Mouse (Mus musculus): ENCODE results near the gene Btg2. TPM values are rescaled to one million over a fixed set of nuclear protein-coding genes. Genes with fewer than 3 reads are reported as not detected.

Gene Btg2
- polyA plus RNA-seq (2012; rRNA removed): 11.9 and 15.3 TPM in 2 replicates

DNA sequence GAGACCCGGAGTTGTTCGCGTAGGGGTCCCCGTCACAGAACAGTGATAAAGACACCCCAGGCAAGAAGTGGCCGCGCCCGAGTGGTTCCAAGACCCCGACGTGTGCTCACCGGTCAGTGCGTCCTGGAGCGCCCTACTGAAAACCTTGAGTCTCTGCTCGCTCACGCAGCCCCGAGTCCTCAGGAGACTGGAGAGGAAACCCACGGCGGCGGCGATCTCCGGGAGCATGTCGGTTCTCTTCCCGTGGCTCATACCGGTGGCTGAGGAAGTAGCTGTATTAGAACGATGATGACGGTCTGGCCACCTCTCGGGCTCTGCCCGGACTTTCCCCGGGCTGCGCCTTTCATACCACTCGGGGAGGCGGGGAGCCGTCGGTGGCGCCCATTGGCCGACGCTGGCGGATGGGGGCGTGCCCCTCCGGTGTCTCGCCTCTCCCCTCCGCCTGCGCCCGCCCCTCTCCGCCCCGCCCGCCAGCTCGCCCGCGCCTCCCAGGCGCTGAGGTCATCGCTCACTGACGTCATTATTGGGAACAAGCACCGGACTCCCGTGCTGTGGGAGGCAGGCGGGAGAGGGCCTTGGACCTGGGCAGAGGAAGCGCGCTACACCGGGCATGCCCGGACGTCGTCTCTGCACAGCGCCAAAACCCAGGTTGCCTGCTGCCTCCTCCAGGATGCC is at the start of gene Btg2:
TSS of gene Btg2 (minus strand) at position 319 of the 675 bp plus-strand sequence.
- TF ChIP-seq CTCF (IDR thresholded peaks at IDR 0.05; ENCODE audit: borderline replicate concordance, insufficient read depth, low read depth, low read length): no peak
- TF ChIP-seq POLR2A (IDR thresholded peaks at IDR 0.05; ENCODE audit: borderline replicate concordance, insufficient read depth, low read length): peak; percentile 100
- peak within 1 kb of the TSS; percentile 78 for H3K27ac ChIP-seq (ENCODE audit: insufficient read depth, low read length)
- H3K27me3 ChIP-seq (ENCODE audit: control insufficient read depth, insufficient read depth, low read length): no peaks in the 10 kb centered on the region
- H3K4me3 ChIP-seq (replicated peaks; ENCODE audit: insufficient read depth, low read depth, low read length): peak within 1 kb of the TSS; percentile 92
- H3K4me1 ChIP-seq (ENCODE audit: control insufficient read depth, insufficient read depth, low read length): peaks cover 29% of the 10 kb centered on the region
- WGBS: under 1% methylated on average over 55 of the region's 62 CpGs
- DNase-seq: peak; percentile 98 to 99

DNA sequence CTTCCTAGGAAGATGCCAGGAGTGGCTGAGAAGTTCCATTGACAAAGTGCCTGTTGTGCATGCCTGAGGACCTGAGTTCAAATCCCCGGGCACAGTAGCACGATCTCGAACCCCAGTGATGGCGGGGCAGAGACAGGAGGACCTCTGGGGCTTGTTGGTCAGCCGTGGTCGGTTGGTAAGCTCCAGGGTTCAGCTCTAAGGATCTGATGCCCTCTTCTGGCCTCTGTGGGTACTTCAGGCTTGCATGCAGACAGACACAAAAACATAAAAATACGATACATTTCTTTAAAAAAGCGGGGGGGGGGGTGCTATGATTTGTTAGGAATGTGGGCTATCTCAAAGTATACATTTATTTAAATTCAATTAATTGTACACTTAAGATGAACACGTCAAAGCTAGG is 43.3 kb upstream of the Btg2 start:
- 49% methylated on average over 9 of the region's 9 CpGs for WGBS
- TF ChIP-seq POLR2A (IDR thresholded peaks at IDR 0.05; ENCODE audit: borderline replicate concordance, insufficient read depth, low read length): no peak
- peak; percentile 31; the same call in 1 of the 2 replicates for TF ChIP-seq CTCF (IDR thresholded peaks at IDR 0.05; ENCODE audit: borderline replicate concordance, insufficient read depth, low read depth, low read length)

DNA sequence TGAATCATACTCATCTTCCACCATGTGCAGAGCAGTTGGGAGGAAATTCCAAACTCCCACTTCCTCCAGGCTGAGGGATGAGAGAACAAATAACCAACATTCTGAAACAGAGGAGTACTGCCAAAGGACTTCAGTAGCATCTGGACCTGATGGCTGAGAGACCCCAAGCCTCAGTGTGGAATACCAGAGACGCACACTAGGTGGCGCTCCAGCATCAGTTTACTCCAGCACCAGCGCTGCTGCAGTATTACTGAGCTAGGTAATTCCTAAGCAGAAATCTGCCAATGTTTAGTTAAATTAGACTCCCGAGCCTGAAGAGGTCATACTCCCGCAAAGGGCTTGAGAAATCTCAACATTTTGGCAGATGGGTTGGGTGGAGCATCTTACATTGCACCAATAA is 41.3 kb upstream of the Btg2 start:
- Histone ChIP-seq H3K4me3 (replicated peaks; ENCODE audit: insufficient read depth, low read depth, low read length) (no peak overlapping the region), H3K27me3 (ENCODE audit: control insufficient read depth, insufficient read depth, low read length) (no peaks in the 10 kb centered on the region), H3K4me1 (ENCODE audit: control insufficient read depth, insufficient read depth, low read length) (no peaks in the 10 kb centered on the region), H3K27ac (ENCODE audit: insufficient read depth, low read length) (no peak overlapping the region)
- WGBS: 0% methylated on average over 5 of the region's 5 CpGs
- DNase-seq: peak; percentile 74 to 90
- TF ChIP-seq CTCF (IDR thresholded peaks at IDR 0.05; ENCODE audit: borderline replicate concordance, insufficient read depth, low read depth, low read length) (peak; percentile 97), POLR2A (IDR thresholded peaks at IDR 0.05; ENCODE audit: borderline replicate concordance, insufficient read depth, low read length) (no peak)

More for the DNA sequence above, 43.3 kb upstream of the Btg2 start:
- Histone ChIP-seq H3K4me3 (replicated peaks; ENCODE audit: insufficient read depth, low read depth, low read length) (no peak overlapping the region), H3K27ac (ENCODE audit: insufficient read depth, low read length) (no peak overlapping the region), H3K4me1 (ENCODE audit: control insufficient read depth, insufficient read depth, low read length) (no peaks in the 10 kb centered on the region), H3K27me3 (ENCODE audit: control insufficient read depth, insufficient read depth, low read length) (no peaks in the 10 kb centered on the region)
- DNase-seq: no peak

DNA sequence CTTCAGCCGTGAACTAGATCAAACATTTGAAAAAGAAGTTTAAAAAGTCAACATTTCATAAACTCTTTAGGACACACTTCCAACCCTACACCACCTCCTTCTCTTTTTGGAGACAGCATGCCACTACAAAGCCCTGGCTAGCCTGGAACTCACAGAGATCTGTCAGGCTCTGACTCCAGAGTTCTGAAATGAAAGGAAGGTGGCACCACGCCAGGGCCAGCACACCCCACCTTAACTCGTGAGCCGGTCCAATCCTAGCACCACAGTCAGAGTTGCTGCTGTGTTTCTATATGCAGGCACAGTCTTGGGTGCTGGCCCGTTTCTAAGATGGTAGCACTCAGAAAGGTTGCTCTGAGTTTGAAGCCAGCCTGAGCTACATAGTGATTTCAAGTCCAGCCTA is 38.2 kb upstream of the Btg2 start:
- DNase-seq: no peak
- Histone ChIP-seq H3K27me3 (ENCODE audit: control insufficient read depth, insufficient read depth, low read length) (no peaks in the 10 kb centered on the region), H3K4me1 (ENCODE audit: control insufficient read depth, insufficient read depth, low read length) (no peaks in the 10 kb centered on the region), H3K4me3 (replicated peaks; ENCODE audit: insufficient read depth, low read depth, low read length) (no peak overlapping the region), H3K27ac (ENCODE audit: insufficient read depth, low read length) (no peak overlapping the region)
- WGBS: 55% methylated on average over 5 of the region's 5 CpGs
- TF ChIP-seq POLR2A (IDR thresholded peaks at IDR 0.05; ENCODE audit: borderline replicate concordance, insufficient read depth, low read length) (no peak), CTCF (IDR thresholded peaks at IDR 0.05; ENCODE audit: borderline replicate concordance, insufficient read depth, low read depth, low read length) (no peak)

DNA sequence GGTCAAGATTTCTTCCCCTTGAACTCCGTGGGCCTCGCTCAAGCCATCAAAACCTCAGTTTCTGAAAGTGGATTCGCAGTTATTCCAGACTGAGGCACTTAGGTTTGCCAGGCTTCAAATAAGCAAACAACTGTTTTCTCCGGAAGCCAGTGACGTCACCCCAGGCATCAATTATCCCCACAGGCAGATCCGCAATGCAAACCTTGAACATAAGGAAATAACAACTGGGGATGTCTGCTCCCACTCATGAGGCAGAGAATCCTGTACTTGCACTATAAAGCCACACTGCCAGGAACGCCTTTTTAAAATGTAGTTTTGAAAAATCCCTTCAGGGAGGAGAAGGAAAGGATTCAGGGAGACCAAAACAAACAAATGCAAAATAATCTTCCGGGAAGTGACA is 36.5 kb upstream of the Btg2 start:
- Histone ChIP-seq H3K27me3 (ENCODE audit: control insufficient read depth, insufficient read depth, low read length) (no peaks in the 10 kb centered on the region), H3K27ac (ENCODE audit: insufficient read depth, low read length) (no peak overlapping the region), H3K4me3 (replicated peaks; ENCODE audit: insufficient read depth, low read depth, low read length) (no peak overlapping the region), H3K4me1 (ENCODE audit: control insufficient read depth, insufficient read depth, low read length) (no peaks in the 10 kb centered on the region)
- WGBS: 75% methylated on average over 8 of the region's 8 CpGs
- DNase-seq: no peak
- TF ChIP-seq CTCF (IDR thresholded peaks at IDR 0.05; ENCODE audit: borderline replicate concordance, insufficient read depth, low read depth, low read length) (no peak), POLR2A (IDR thresholded peaks at IDR 0.05; ENCODE audit: borderline replicate concordance, insufficient read depth, low read length) (no peak)

DNA sequence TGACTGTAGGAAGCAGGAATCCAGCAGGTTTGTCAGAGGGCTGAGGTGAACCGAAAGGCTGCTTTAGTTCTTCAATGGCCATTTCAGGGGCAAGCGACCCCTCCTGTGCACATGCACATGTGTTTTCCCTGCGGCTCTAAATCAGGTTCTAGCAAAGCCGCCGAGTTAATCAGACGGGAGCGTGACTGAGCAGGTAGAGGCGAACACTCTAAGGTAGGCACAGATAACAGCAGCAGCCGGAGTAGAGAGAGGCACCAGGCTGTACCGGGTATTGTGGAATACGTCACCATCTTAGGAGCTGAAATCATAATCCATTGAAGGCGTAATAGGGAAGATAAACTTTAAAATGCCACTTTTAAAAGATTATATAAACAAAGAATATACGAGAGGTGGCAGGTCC is 35.8 kb upstream of the Btg2 start:
- 93% methylated on average over 13 of the region's 13 CpGs for WGBS
- no peak for TF ChIP-seq POLR2A (IDR thresholded peaks at IDR 0.05; ENCODE audit: borderline replicate concordance, insufficient read depth, low read length)
- Histone ChIP-seq H3K4me1 (ENCODE audit: control insufficient read depth, insufficient read depth, low read length) (no peaks in the 10 kb centered on the region), H3K4me3 (replicated peaks; ENCODE audit: insufficient read depth, low read depth, low read length) (no peak overlapping the region), H3K27me3 (ENCODE audit: control insufficient read depth, insufficient read depth, low read length) (no peaks in the 10 kb centered on the region), H3K27ac (ENCODE audit: insufficient read depth, low read length) (no peak overlapping the region)
- DNase-seq: no peak

DNA sequence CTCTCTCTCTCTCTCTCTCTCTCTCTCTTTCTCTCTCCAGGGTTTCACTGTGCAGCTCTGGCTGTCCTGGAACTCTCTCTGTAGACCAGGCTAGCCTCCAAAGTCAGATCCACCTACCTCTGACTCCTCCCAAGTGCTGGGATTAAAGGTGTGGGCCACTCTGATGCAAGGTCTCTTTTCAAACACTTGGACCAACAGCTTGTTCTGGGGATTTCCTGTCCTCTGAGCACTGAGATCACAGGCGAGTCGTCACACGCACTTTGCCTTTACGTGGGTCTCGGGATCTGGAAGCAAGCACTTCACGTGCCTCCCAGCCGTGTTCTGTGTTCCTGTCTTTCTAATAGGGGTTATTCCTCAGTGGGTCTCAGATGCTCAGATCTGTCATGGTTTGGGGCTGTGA is 35.1 kb upstream of the Btg2 start:
- H3K4me1 ChIP-seq (ENCODE audit: control insufficient read depth, insufficient read depth, low read length): no peaks in the 10 kb centered on the region
- no peak for DNase-seq
- WGBS: 89% methylated on average over 7 of the region's 7 CpGs
- H3K27ac ChIP-seq (ENCODE audit: insufficient read depth, low read length): no peak overlapping the region
- TF ChIP-seq CTCF (IDR thresholded peaks at IDR 0.05; ENCODE audit: borderline replicate concordance, insufficient read depth, low read depth, low read length): no peak
- H3K4me3 ChIP-seq (replicated peaks; ENCODE audit: insufficient read depth, low read depth, low read length): no peak overlapping the region
- H3K27me3 ChIP-seq (ENCODE audit: control insufficient read depth, insufficient read depth, low read length): no peaks in the 10 kb centered on the region

DNA sequence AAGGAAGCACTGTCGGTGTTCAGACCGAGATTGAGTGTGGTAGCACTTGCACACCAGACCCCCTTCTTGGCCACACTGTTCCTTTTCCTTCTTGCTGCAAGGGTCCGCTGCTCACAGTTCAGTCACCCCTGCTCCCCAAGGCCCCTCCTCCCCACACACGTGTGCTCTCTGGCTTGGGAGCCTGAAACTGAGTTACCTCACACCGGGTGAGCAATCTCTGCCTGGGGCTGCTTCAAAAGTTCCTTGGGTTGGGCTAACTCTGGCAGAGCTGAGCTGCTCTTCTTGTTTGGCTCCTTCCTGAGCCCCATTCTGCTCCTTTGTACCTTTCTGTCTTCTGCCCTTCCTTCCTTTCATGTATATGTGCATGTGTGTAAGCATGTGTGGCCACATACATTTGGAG is 34.6 kb upstream of the Btg2 start:
- no peak overlapping the region for H3K4me3 ChIP-seq (replicated peaks; ENCODE audit: insufficient read depth, low read depth, low read length)
- no peak for DNase-seq
- no peak overlapping the region for H3K27ac ChIP-seq (ENCODE audit: insufficient read depth, low read length)
- WGBS: 64% methylated on average over 5 of the region's 5 CpGs
- no peaks in the 10 kb centered on the region for H3K27me3 ChIP-seq (ENCODE audit: control insufficient read depth, insufficient read depth, low read length)
- H3K4me1 ChIP-seq (ENCODE audit: control insufficient read depth, insufficient read depth, low read length): no peaks in the 10 kb centered on the region
- TF ChIP-seq POLR2A (IDR thresholded peaks at IDR 0.05; ENCODE audit: borderline replicate concordance, insufficient read depth, low read length) (no peak), CTCF (IDR thresholded peaks at IDR 0.05; ENCODE audit: borderline replicate concordance, insufficient read depth, low read depth, low read length) (no peak)

Measured in cerebellum, adult 2 months (tissue).